Mouse (Mus musculus): ENCODE data around the gene Slc25a21.

GRCm38 (mm10) chr12:56773941-56774340 lies 423.3 kb downstream of the Slc25a21 start:
- TF ChIP-seq CTCF (IDR thresholded peaks at IDR 0.05; ENCODE audit: low read depth, low read length) (no peak), POLR2A (IDR thresholded peaks at IDR 0.05; ENCODE audit: extremely low read depth, insufficient read depth, low read length) (no peak)
